Mouse (Mus musculus): ENCODE data around the gene Slc39a1. TPM values are rescaled to one million over a fixed set of nuclear protein-coding genes. Genes with fewer than 3 reads are reported as not detected.

The Slc39a1 gene
- total RNA-seq (2022) = 10 to 100 TPM; 37.8 to 46.4 (median 43.6) TPM

DNA sequence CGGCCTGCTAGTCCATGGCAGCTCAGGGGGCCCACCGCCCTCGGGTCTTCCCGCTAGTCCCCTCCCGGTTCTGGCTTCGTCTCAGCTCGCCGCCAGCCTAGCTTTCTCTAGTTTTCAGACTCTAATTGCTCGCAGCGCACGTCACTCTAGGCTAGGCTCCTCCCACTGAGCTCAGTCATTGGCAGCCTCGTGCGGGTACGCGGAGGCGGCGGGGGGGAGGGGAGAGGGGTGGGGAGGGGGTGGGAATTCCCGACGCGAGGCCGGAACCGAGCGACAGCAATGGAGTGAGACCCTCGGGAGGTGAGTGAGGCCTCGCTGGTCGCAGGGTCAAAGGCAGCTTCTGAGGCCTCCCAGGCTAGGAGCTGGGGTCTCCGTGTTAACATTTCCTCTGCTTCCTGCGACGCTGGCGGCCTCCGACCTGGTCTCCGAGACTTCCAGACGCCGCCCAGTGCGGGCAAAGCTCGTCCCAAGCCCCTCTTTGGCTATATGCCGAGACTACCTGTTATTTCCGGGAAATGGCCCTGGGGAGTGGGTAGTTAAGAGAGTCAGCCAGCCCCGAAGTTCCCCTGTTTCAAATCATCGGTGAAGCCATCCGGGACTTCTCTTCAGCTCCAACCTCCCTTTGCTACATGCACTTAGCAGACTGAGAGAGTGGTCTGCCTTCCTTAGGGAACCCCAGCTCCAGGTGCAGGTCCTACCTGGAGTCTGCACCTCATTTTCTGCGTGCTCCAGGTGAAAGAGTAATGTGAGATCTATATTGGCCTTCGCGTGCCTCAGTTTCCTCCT is at the start of gene Slc39a1:
Gene Slc39a1, plus strand, starts transcription at position 213 of the 786 bp plus-strand sequence.
- DNase-seq (ENCODE audit: low spot score in 2 of 2) = peak; percentile 87 to 90

DNA sequence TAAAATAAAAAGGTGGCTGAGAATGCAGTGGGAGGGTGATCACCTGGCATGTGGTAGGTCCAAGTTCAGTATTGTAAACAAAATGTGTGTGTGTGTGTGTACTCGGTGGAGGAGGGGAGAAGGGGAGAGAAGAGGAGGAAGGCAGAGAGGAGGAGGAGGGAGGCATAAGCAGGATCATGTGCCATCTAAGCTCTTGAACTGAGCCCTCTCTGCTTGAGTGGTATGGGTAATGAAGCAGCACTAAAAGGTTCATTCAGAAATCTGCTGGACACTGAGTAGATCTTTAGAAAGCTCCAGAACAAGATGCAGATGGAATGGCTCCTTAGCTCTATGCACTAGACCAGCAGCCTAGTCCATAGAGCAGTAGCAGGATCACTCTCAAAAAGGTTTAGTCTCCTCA is 45.1 kb upstream of the Slc39a1 start:
- DNase-seq (ENCODE audit: low spot score in 2 of 2) = no peak

DNA sequence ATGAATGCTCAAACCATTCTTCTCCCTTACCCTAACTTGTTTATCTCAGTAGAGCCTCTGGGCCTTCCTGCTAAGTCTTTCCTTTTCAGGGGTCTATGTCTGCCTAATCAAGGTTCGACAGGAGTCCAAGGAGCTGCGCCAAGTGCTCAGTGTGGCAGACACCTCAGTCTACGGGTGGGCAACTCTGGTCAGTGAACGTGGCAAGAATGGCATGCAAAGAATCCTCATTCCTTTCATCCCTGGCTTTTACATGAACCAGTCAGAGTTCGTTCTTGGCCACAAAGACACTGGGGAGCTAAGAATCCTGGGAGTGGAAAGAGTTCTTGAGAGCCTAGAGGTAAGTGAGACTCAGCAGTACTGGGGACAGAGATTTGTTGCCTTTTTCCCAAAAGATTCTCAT is 44.4 kb upstream of the Slc39a1 start:
- no peak for DNase-seq (ENCODE audit: low spot score in 2 of 2)

DNA sequence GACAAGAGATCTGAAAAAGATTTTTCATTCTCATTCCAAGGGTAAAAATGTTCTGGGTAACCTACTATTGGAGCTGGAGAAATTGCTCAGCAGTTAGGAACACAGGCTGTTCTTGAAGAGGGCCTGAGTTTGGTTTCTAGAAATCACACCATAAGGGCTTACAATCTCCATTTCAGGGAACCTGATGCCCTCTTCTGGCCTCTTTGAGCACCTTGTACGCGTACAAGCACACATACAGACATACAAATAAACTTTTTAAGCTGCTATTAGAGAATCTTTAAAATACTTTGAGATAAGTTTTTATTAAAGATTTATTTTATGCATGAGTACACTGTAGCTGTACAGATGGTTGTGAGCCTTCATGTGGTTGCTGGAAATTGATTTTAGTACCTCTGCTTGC is 43.4 kb upstream of the Slc39a1 start:
- DNase-seq (ENCODE audit: low spot score in 2 of 2) = no peak

DNA sequence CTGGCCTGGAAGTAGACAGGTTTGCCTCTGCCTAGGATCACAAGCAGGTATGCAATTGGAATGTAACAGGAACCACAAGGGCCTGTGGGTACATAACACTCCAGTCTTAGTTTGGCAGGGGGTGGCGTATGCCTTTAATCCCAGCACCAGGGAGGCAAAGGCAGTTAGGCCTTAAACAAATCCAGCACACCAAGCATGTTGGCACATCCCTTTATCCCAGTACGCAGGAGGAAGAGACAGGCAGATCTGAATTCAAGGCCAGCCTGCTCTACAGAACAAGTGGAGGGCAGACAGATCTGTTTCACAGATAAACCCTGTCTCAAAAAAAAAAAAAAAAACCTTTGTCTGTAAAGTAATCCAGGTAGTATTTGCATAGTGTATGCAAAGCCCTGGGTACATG is 39.3 kb upstream of the Slc39a1 start:
- no peak for DNase-seq (ENCODE audit: low spot score in 2 of 2)

DNA sequence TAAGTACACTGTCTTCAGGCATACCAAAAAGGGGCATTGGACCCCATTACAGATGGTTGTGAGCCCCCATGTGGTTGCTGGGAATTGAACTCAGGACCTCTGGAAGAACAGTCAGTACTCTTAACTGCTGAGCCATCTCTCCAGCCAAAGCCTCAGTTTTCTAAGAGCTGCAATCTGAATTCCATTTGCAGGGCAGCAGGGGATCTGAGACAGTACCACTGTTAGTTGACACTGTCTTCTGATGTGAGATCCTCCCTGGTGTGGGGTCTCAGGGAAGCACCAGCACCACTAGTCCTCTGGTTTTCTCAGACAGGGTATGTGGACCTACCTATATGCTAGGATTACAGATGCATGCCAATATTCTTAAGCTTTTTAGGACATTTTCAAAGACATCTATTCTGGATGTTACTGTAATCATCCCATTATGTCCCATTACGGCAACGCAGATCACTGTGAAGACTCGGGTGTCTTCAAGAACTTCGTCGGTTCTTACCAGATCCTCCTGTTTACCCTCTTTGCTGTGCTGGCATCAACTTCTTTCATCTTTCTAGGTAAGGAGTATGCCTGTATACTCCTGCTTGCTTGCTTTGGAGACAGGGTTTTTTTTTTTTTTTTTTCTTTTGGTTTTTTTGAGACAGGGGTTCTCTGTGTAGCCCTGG is 37.9 kb upstream of the Slc39a1 start:
- DNase-seq (ENCODE audit: low spot score in 2 of 2) = no peak

DNA sequence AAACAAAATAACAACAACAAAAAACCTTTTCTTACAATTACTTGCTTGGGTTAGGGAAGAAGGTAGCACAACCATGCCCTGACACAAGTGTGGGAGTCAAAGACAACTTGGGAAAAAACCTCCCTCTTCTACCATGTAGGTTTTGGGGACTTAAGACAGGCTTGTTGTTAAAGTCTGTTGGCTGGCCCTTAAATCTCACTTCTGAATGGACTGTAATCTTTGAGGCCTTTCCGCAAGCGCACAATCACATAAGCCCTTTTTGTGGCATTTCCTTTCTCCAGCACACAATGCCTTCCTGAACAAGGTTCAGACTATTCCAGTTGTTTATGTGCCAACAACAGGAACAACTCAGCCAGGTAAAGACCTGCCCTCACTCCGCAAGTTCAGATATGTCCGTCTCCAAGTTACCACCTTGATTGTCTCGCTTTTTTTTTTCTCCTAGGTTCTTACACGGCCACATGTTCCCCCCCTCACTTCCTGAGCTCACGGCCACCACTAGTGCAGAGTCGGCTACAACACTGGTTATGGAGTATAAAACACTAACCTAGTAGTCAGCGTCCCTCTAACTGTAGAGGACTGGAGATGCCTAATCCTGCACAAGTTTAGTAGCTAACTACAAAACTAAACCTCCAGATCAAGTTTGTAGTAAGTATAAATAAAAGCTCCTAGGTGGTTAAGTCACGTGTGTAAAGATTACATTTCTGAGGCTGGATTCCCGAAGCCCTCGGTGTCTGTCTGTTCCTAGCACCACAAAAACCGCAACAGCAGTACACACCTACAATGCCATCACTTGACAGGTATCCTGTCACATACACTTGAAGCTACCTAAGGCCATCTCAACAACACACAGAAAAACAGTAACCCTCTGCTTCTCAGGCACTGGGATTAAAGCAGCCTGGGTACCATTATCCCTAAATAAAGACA is 36.2 kb upstream of the Slc39a1 start:
- no peak for DNase-seq (ENCODE audit: low spot score in 2 of 2)

DNA sequence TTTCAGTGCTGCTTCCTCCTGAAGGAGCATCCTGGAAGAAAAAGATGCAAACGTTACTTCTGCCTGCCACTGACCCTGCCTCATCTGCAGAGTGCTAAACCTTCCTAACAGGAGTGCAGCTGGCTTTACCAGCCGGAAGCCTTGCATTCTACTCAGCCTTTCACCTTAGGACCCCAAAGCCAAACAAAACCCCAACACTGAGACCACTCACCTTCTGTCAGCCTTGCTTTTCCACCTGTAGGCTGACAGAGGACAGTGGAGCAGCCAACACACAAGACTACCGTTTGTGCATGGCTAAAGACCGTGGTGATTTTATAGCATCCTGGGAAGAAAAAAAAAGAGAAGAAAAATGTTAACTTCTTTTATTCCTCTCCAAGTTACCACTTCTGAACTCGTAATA is 35.2 kb upstream of the Slc39a1 start:
- DNase-seq (ENCODE audit: low spot score in 2 of 2) = no peak

DNA sequence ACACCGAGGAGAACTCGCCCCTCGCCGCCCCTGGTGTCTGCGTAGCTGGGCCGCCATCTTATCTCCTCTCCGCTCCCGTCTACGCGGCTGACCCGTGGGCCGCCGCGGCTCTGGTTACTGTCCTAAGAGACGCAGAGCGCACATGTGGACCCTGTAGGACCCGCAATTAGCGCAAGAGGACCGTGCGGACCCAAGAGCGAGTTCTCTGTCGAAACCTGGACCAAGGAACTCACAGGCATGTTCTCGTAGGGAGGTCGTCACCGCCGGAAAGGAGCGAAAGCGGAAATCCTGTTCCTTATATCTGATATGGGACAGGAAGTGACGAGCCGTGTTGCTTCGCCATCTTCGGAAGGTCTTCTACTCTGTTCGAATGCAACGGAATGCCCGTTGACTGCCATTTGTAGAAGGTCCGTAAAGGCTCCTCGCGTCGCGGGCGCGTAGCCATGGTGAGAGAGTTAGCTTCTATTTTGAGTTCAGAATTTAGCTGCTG is 34.5 kb upstream of the Slc39a1 start, which contains the start of the genes Rps27 and Rab13:
Gene Rps27, minus strand, starts transcription at position 275 of the 490 bp plus-strand sequence.
Gene Rab13, plus strand, starts transcription at position 319 of the 490 bp plus-strand sequence.
- peak; percentile 84 to 85 for DNase-seq (ENCODE audit: low spot score in 2 of 2)

DNA sequence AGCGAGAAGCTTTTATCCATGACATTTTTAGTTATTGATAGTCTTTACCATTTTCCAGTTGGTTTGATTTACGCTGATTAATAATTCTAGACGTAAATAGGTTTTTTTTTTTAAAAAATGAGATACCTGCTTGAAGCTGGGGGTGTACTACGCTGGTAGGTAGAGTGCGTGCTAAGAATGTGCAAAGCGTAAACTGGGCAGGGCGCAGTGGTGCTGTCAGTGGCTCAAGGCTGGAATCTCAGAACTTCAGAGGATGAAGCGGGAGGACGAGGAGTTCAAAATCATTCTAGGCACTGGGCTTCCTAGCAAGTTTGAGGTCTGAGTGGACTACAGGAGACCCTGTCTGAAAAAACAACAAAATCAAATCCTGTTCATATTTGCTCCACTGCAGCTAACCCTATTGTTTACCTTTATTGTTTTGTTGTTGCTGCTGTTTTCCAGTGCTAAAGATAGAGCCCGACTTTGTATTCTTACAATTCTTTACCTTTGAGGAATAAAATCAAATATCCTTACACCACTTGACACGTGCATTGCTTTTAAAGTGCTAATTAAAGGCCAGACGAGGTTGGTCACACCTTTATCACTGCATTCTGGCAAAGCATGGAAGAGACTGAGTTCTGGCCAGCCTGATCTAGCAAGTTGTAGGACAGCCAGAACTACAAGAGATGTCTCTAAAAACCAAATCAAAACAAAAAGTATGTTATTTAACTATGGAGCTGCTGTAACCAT is 33.9 kb upstream of the Slc39a1 start:
- DNase-seq (ENCODE audit: low spot score in 2 of 2) = no peak

DNA sequence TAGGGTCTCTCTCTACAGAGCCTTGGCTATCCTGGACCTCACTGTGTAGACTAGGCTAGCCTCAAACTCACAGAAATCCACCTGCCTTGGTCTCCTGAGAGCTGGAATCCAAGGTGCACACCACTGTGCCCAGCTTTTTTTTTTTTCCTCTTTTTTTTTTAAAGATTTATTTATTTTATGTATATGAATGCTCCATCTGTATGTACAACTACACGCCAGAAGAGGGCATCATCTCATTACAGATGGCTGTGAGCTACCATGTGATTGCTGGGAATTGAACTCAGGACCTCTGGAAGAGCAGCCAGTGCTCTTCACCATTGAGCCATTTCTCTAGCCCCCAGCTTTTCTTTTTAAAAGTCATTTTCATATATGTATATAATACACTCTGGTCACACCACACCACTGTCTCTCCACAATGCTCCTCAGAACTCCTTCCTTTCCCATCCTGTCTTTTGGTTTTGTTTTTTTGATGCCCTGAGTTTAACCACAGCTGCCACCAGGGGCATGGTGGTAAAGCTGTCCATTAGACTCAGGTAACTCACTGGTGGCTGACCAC is 32.1 kb upstream of the Slc39a1 start:
- no peak for DNase-seq (ENCODE audit: low spot score in 2 of 2)

DNA sequence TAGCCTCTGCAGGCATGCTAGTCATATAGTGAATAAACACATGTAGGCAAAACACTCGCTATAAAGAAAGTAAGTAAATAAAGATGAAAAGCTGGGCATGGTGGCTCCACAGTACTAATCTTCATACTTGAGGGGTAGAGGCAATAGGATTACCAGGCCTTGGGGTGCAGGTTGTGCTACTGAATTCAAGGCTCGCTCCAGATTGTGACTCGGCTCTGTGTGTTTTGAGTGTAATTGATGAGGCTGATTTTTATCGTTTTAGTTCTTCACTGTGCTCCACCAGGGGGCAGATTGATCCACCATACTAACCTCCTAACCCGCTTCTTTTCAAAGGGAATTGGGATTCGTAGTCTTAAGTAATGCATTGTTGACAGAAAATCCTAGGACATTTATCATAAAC is 27.9 kb upstream of the Slc39a1 start:
- DNase-seq (ENCODE audit: low spot score in 2 of 2) = no peak

DNA sequence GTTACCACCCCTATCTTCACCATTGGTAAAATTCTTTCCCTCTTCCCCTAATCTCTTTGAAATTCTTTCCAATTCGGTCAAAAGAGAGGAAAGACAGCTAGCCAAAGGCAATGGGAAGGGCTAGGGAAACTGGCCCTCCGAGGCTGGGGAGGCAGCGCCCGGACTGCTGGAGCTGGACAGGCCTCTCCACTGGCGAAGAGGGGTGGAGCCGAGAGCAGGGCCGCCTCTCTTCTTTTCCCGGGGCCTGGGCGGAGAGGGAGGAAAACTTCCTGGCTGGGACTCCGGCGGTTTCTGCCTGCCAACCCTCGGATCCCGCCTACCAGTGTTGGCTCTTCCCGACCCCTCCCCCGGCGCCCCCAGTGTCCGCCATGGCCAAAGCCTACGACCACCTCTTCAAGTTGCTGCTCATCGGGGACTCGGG is 27.4 kb upstream of the Slc39a1 start:
- peak; percentile 47 to 64 for DNase-seq (ENCODE audit: low spot score in 2 of 2)

DNA sequence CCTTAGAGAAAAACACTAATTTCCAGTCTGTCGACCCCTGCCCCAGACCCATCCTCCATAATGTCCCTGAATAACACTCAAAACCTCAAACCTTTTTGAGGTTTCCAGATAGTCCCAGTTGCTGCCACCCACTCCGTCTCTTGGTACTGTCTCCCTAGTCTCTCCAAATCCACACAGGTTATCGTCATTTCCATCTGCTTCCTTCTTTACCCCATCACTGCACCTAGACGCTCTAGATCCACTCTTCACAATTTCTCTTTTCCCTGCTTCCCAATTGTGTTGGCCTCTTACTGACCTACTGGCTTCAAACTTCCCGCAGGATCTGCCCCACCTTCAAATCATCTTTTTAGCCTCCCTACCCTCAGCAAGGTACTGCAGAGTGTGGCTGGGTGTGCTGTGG is 26.8 kb upstream of the Slc39a1 start:
- DNase-seq (ENCODE audit: low spot score in 2 of 2) = no peak

DNA sequence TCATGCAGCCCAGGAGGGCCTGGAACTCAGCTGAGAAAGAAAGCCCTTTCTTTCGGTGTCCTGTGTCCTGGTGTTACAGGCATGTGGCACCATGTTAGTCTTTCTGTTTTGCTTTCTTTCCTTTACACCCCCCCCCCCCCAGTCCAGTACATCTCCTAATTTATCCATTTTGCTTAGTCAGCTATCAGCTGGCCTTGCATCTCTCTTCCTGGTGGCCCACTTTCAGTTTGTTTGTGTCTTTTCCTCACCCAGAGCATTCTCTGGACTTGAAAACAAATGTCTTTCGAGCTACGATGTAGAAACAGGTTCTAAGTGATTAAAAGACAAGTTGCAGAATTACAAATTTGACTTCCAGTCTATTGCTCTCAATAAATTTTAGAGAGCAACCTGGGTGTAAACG is 25.5 kb upstream of the Slc39a1 start:
- DNase-seq (ENCODE audit: low spot score in 2 of 2) = no peak

DNA sequence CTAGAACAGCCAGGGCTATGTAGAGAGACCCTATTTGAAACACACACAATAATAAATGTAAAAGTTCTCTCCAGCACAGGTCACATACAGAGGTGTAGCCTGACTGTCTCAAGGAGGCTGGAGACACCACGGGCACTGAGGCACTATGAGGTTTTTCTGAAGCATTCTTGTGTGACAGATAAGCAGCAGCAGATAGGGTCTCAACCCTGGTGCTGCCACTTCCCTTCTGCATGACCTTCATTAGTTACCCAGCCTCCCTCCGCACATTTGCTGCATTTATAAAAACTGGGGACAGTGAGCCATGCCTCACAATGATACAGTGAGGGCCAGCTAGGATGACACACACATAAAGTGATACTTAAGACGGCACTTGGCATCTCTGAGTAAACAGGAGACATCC is 25.0 kb upstream of the Slc39a1 start:
- DNase-seq (ENCODE audit: low spot score in 2 of 2) = no peak

DNA sequence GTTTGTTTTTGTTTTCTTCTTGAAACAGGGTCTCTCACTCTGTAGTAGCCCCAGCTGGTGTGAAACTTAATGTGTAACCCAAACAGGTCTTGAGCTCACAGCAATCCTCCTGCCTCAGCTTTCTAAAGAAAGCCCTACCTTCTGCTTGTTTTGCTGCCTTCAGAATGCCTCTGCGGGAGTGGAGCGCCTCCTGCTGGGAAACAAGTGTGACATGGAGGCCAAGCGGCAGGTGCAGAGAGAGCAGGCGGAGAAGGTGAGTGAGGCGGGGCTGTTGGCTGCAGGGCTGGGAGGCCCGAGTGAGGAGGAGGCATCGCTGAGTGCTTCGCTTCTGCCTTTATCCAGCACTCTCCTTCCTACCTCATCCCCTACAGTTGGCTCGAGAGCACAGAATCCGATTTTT is 23.6 kb upstream of the Slc39a1 start:
- no peak for DNase-seq (ENCODE audit: low spot score in 2 of 2)

DNA sequence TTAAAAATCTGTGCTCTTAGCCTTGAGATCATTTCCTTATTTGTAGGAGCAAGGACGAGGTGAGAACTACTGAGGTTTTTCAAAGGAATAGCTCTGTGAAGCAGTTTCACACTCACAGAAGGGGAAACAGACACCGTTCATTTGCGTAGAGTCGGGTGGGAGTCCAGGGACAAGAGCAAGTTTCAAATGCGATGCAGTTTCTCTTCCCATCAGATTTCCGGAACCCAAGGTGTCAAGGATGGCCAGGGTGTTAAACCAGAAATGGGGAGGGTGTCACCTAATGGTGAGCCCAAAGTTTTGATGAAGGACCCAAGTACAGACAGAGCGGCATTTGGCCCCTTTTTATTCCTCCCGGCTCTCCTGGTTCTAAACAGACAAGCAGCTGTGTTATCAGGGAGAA is 16.9 kb upstream of the Slc39a1 start:
- no peak for DNase-seq (ENCODE audit: low spot score in 2 of 2)

DNA sequence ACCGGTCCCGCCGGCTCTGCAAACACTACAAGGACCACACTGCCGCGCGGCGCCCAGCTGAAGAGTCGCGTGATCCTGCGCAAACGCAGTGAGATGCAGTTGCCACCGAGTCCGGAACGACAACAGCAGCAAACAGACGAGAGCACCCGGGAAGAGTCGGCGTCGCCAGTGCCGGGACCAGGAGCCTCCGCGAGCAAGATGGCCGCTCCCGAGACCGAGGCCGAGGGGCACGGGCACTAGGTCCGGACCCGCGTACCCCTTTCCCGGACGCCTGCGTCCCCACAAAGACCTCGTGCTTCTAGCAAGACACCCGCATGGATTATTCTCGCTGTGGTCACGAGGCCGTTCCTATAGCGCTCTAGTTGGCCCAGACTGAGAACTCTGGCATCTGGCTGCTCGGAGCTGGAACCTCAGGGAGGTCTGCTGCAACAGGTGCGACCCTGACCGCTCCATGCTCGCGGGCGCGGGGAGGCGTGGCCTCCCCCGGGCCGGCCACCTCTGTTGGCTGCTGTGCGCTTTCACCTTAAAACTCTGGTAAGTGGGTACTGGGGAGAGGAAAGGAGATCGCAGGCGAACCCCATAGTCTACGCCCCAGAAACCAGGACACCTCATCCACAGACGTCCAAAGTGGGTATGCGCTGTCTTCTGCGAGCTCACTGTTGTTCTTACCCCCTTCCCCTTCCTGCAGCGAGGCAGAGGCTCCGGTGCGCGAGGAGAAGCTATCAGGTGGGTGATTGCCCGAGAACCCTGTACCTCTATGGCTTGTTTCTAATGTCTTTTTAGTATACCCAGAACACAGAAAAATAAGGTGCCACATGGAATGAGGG is 16.3 kb upstream of the Slc39a1 start, which contains the start of gene Jtb:
Gene Jtb, plus strand, starts transcription at position 91 of the 827 bp plus-strand sequence.
- peak; percentile 85 to 92 for DNase-seq (ENCODE audit: low spot score in 2 of 2)

DNA sequence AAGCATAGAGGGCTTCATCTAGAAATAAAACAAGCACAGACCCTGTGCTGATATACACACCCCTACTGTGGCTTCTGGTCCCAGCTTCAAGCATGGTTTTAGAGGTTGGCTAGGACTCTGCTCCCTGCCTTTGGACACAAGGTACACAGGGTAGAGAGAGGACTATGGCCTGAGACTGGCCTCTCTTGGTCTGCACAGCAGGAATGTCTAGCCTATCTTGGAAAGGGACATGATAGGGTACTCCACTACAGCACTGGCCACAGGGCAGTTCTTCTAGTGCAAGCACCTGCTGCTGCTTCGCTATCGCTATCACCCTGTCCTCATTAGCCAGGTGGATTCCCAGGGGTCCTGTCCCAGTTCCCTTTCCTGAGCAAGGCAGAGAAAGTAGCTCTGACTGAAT is 6.7 kb upstream of the Slc39a1 start:
- no peak for DNase-seq (ENCODE audit: low spot score in 2 of 2)

All from gastrocnemius, adult 8-10 months (tissue).